Mouse (Mus musculus) forebrain, postnatal 0 days (tissue): ENCODE measurements around the gene Zfp217. TPM values are rescaled to one million over a fixed set of nuclear protein-coding genes. Genes with fewer than 3 reads are reported as not detected.

Experiments used
- ATAC-seq: fragments of 200-750 bp; cut with Nextera tagmentation; 2 replicates; pipeline ENCODE4 v1.8.0; 2017; ENCODE audit warnings: mild to moderate bottlenecking, moderate library complexity
- DNase-seq: peaks from one replicate; pipeline ENCODE4 v3.0.0-alpha.2; 2015
- H3K27ac ChIP-seq: fragments of 300-500 bp; sonication (generic); 2 replicates; pipeline ENCODE4 v1.5.1; 2014; ENCODE audit warnings: low read depth, mild to moderate bottlenecking, antibody characterized with exemption, low read length, moderate library complexity, mixed read lengths
- H3K27me3 ChIP-seq: fragments of 300-500 bp; sonication (generic); 2 replicates; pipeline ENCODE4 v1.6.1; 2014; ENCODE audit warnings: mild to moderate bottlenecking, low read length, mixed read lengths; ENCODE audit not compliant: insufficient read depth
- H3K36me3 ChIP-seq: fragments of 300-500 bp; sonication (generic); 2 replicates; pipeline ENCODE4 v1.6.1; 2014; ENCODE audit warnings: mild to moderate bottlenecking, moderate library complexity; ENCODE audit not compliant: insufficient read depth
- H3K4me1 ChIP-seq: fragments of 300-500 bp; sonication (generic); 2 replicates; pipeline ENCODE4 v1.6.1; 2014; ENCODE audit warnings: antibody characterized with exemption; ENCODE audit not compliant: insufficient read depth
- H3K4me2 ChIP-seq: fragments of 300-500 bp; sonication (generic); 2 replicates; pipeline ENCODE4 v1.6.1; 2014; ENCODE audit warnings: low read depth, mild to moderate bottlenecking, moderate library complexity
- H3K4me3 ChIP-seq: fragments of 300-500 bp; sonication (generic); 2 replicates; pipeline ENCODE4 v1.5.1; 2014; ENCODE audit warnings: low read depth, low read length, mixed read lengths
- H3K9ac ChIP-seq: fragments of 300-500 bp; sonication (generic); 2 replicates; pipeline ENCODE4 v1.6.1; 2014; ENCODE audit warnings: mild to moderate bottlenecking
- H3K9me3 ChIP-seq: fragments of 300-500 bp; sonication (generic); 2 replicates; pipeline ENCODE4 v1.6.1; 2016; ENCODE audit warnings: low read length
- CTCF ChIP-seq: sonication (generic); IDR thresholded peaks from 2 replicates; pipeline ENCODE4 v1.5.1; 2016; ENCODE audit warnings: antibody characterized with exemption, control low read depth, low read depth
- WGBS: fragments of 180-500 bp; shearing (Covaris S2); extraction: QIAGEN DNeasy Blood & Tissue Kit; methylation state at CpG from one replicate; pipeline ENCODE4 v1.1.7; 2014; 5-methylcytosine and 5-hydroxymethylcytosine counted together
- polyA plus RNA-seq: library from polyadenylated mRNA; unstranded; fragments of >200 nt; fragmentation: Nextera tagmentation; extraction: Ambion mirVana; gene quantifications from 2 replicates; pipeline ENCODE4 v1.2.1, GENCODE M21; 2015
- total RNA-seq: library from RNA; depleted of rRNA; stranded (reverse); fragments of >200 nt; gene quantifications from 2 replicates; pipeline ENCODE4 v1.2.3, GENCODE M21; 2014

Zfp217 gene
- total and polyA plus RNA-seq, 2 experiments from 2014 or later: 0.64 to 3.3 TPM

DNA sequence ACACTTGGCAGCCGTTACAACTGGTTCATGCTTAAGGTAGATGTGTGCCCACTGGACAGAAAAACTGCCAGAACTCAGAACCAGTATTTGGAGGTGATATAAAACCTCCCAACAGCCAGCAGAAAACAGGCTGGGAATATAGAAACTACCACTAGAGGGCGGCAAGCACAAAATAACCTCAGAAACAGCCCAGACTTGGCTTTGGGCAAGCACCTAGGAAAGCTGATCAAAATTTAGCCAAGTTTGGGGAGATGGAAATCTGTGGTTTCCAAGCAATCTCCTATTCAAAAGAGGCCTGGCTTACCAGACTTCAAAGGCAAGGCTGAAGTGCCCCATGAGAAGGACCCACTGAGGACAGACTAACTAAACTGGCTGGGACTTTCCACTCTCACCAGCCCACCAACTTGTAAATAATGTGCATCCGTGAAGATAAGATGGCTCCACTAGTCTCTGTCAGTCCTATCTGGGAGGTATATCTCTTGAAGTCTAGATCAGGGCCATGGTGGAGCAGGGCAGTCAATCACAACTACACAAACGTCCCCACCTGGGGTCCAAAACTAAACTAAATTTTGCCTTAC lies 31.1 kb downstream of the Zfp217 start:
- peak; percentile 90 for TF ChIP-seq CTCF
- Histone ChIP-seq H3K4me1 (no peaks in the 10 kb centered on the region), H3K36me3 (peaks cover 22% of the 10 kb centered on the region), H3K27me3 (no peaks in the 10 kb centered on the region), H3K4me3 (no peak overlapping the region), H3K4me2 (no peak overlapping the region), H3K9ac (no peak overlapping the region), H3K27ac (no peak overlapping the region), H3K9me3 (no peaks in the 10 kb centered on the region)
- ATAC-seq: peak; percentile 70
- 42% methylated on average over 4 of the region's 4 CpGs for WGBS
- DNase-seq: peak; percentile 92

DNA sequence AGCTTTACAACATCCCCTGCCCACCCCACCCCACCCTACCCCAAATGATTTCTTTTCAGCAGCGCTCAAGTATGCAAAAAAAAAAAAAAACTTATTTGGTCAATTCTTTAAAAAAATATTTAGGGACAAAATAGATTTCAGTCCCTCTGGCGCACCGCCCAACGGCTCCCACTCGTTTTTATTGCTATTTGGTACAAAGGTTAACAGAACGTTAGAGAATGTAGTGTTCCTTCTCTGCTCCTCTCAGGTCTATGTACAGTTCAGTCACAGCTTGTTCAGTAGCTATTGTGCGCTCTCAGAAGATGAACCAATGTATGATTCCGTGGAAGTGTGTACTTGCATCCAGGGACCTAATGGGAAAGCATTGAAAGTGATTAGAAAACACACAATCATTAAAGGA lies 37.6 kb downstream of the Zfp217 start:
- H3K27me3 ChIP-seq: no peaks in the 10 kb centered on the region
- H3K4me1 ChIP-seq: no peaks in the 10 kb centered on the region
- H3K9ac ChIP-seq: no peak overlapping the region
- no peak for DNase-seq
- no peak for TF ChIP-seq CTCF
- WGBS: 77% methylated on average over 8 of the region's 8 CpGs
- 0 out of 2 replicates have a peak, but pooled peaks cover 4% of the 10 kb centered on the region for H3K36me3 ChIP-seq
- H3K4me3 ChIP-seq: no peak overlapping the region
- no peak for ATAC-seq
- no peaks in the 10 kb centered on the region for H3K9me3 ChIP-seq
- H3K4me2 ChIP-seq: no peak overlapping the region
- no peak overlapping the region for H3K27ac ChIP-seq

DNA sequence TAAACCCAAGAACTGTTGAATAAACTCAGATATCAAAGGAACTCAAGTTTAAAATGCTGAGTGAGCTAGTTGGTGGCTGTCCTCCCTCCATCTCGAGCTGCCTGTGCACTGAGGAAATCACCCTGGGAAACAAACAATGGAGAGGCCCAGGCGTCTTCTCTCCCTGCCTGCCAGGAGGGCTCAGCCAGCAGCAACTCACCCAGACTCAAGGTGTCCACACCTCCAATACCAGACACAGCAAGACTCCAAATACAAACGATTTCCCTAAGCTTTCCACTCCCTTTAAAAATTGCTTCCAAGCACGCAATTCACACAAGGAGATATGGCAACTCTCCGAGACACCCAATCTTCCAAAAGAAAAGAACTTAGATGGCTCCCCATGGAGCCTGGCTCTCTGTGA lies 38.4 kb downstream of the Zfp217 start:
- no peak overlapping the region for H3K9ac ChIP-seq
- no peak for TF ChIP-seq CTCF
- DNase-seq (no peak), ATAC-seq (no peak)
- H3K4me1 ChIP-seq: no peaks in the 10 kb centered on the region
- no peak overlapping the region for H3K4me2 ChIP-seq
- no peaks in the 10 kb centered on the region for H3K27me3 ChIP-seq
- H3K9me3 ChIP-seq: no peaks in the 10 kb centered on the region
- 0 out of 2 replicates have a peak, but pooled peaks cover 2% of the 10 kb centered on the region for H3K36me3 ChIP-seq
- H3K4me3 ChIP-seq: no peak overlapping the region
- H3K27ac ChIP-seq: no peak overlapping the region
- 28% methylated on average over 5 of the region's 5 CpGs for WGBS

DNA sequence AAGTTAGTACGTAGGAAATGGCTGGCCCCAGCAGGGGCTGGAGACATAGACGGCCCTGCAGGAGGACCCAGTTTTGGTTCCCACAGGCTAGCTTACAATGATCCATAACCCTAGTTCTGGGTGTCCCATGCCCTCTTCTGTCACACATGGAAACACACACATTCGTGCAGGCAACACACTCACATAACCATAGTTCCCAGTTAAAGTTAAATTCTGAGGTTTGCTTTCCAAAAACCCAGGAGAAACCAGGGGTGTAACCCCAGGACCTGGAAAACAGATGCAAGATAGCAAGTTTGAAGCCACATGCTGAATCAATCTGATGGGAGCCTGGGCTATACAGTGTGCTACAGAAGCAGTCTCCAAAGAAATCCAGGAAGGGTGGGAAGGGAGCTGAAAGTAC lies 40.1 kb downstream of the Zfp217 start:
- ATAC-seq: no peak
- Histone ChIP-seq H3K4me2 (no peak overlapping the region), H3K27me3 (no peaks in the 10 kb centered on the region), H3K4me3 (no peak overlapping the region), H3K4me1 (no peaks in the 10 kb centered on the region), H3K36me3 (no peaks in the 10 kb centered on the region), H3K27ac (no peak overlapping the region), H3K9me3 (no peaks in the 10 kb centered on the region), H3K9ac (no peak overlapping the region)
- WGBS: 80% methylated on average over 3 of the region's 3 CpGs
- DNase-seq: no peak
- no peak for TF ChIP-seq CTCF

DNA sequence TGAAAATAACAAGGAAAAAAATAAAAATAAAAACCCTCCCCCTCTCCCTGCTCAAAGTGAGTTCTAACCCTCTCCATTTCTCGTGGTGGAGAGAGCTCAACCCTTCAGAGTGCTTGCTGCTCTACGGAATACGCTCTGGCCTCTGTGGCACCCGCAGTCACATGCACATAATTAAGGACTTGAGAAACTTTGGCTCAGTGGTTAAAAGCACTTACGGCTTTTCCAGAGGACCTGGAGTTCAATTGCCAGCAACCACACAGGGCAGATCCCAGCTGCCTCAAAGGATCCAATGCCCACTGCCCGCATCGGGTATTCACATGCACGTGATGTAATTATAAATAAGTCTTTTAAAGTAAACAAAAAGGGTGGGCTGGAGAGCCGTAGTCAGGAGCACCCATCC lies 41.9 kb downstream of the Zfp217 start:
- Histone ChIP-seq H3K4me2 (no peak overlapping the region), H3K9me3 (no peaks in the 10 kb centered on the region), H3K27ac (no peak overlapping the region), H3K36me3 (no peaks in the 10 kb centered on the region), H3K27me3 (no peaks in the 10 kb centered on the region), H3K9ac (no peak overlapping the region), H3K4me1 (no peaks in the 10 kb centered on the region), H3K4me3 (no peak overlapping the region)
- 46% methylated on average over 9 of the region's 9 CpGs for WGBS
- peak; percentile 58; the same call in 1 of the 2 replicates for ATAC-seq
- no peak for TF ChIP-seq CTCF
- no peak for DNase-seq

DNA sequence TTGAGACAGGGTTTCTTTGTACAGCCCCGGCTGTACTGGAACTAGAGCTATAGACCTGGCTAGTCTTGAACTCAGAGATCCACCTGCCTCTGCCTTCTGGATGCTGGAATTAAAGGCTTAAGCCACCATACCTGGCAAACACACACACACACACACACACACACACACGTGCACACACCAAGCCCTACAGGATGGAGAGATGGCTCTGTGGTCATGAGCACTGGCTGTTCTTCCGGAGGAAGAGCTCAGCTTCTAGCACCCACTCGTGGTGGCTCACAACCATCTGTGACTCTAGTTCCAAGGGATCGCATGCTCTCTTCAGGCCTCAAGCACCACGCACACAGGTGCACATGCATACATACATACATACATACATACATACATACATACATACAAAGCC lies 43.5 kb downstream of the Zfp217 start:
- TF ChIP-seq CTCF: no peak
- no peak for ATAC-seq
- Histone ChIP-seq H3K4me1 (no peaks in the 10 kb centered on the region), H3K9me3 (no peaks in the 10 kb centered on the region), H3K9ac (no peak overlapping the region), H3K27me3 (no peaks in the 10 kb centered on the region), H3K4me2 (no peak overlapping the region), H3K36me3 (no peaks in the 10 kb centered on the region), H3K27ac (no peak overlapping the region), H3K4me3 (no peak overlapping the region)
- no peak for DNase-seq
- WGBS: 90% methylated on average over 6 of the region's 6 CpGs

DNA sequence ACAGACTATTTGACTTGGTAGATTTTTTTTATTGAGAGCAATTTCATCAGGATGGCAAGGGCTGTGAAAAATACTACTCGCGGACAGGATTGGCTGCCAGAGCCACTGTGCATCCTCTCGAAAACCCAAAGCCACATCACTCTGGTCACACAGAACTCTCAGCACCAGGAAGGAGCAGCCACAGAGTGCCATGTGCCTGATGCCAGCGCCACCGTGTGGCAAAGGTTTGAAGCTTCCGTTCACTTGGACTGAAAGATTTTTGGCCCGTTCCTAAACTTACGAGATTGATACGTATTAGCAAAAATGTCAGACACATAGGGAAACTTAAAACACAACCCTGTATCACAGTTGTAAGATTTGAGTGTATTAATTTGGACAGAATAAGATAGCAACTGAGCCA lies 44.1 kb downstream of the Zfp217 start:
- peak; percentile 87 for TF ChIP-seq CTCF
- Histone ChIP-seq H3K4me3 (no peak overlapping the region), H3K36me3 (no peaks in the 10 kb centered on the region), H3K4me2 (no peak overlapping the region), H3K9me3 (no peaks in the 10 kb centered on the region), H3K4me1 (no peaks in the 10 kb centered on the region), H3K9ac (no peak overlapping the region), H3K27ac (no peak overlapping the region), H3K27me3 (no peaks in the 10 kb centered on the region)
- peak; percentile 44; the same call in 1 of the 2 replicates for ATAC-seq
- DNase-seq: peak; percentile 80
- WGBS: 41% methylated on average over 9 of the region's 9 CpGs
